Mouse (Mus musculus) hindbrain, embryonic 13.5 days (tissue): Measurements from ENCODE around the gene Abcd1. TPM values are rescaled to one million over a fixed set of nuclear protein-coding genes. Genes with fewer than 3 reads are reported as not detected.

Experiments
- ATAC-seq: fragments of 200-750 bp; cut with Nextera tagmentation; 2 replicates; pipeline ENCODE4 v1.8.0; 2017; ENCODE audit warnings: moderate TSS enrichment; ENCODE audit not compliant: low FRiP score
- H3K27ac ChIP-seq: fragments of 300-500 bp; sonication (generic); 2 replicates; pipeline ENCODE4 v1.5.1; 2015; ENCODE audit warnings: inconsistent platforms, mild to moderate bottlenecking, moderate library complexity
- H3K27me3 ChIP-seq: fragments of 300-500 bp; sonication (generic); 2 replicates; pipeline ENCODE4 v1.6.1; 2015; ENCODE audit warnings: mild to moderate bottlenecking, inconsistent platforms
- H3K36me3 ChIP-seq: fragments of 300-500 bp; sonication (generic); 2 replicates; pipeline ENCODE4 v1.6.1; 2015; ENCODE audit warnings: mild to moderate bottlenecking, inconsistent platforms
- H3K4me1 ChIP-seq: fragments of 300-500 bp; sonication (generic); replicated peaks from 2 replicates; pipeline ENCODE4 v1.6.1; 2015; ENCODE audit warnings: inconsistent platforms
- H3K4me2 ChIP-seq: fragments of 300-500 bp; sonication (generic); 2 replicates; pipeline ENCODE4 v1.6.1; 2015; ENCODE audit warnings: inconsistent platforms, mild to moderate bottlenecking, moderate library complexity
- H3K4me3 ChIP-seq: fragments of 300-500 bp; sonication (generic); 2 replicates; pipeline ENCODE4 v1.5.1; 2015; ENCODE audit warnings: mild to moderate bottlenecking, inconsistent platforms
- H3K9ac ChIP-seq: fragments of 300-500 bp; sonication (generic); 2 replicates; pipeline ENCODE4 v1.6.1; 2015; ENCODE audit warnings: mild to moderate bottlenecking, inconsistent platforms
- H3K9me3 ChIP-seq: fragments of 300-500 bp; sonication (generic); 2 replicates; pipeline ENCODE4 v1.6.1; 2016; ENCODE audit warnings: inconsistent platforms
- WGBS: fragments of 180-500 bp; shearing (Covaris S2); methylation state at CpG from one replicate; pipeline ENCODE4 v1.1.7; 2015; 5-methylcytosine and 5-hydroxymethylcytosine counted together
- polyA plus RNA-seq: library from polyadenylated mRNA; unstranded; fragments of >200 nt; fragmentation: Nextera tagmentation; extraction: Ambion mirVana; gene quantifications from 2 replicates; pipeline ENCODE4 v1.2.1, GENCODE M21; 2015

Gene Abcd1
- 11.1 and 11.2 TPM in 2 replicates for polyA plus RNA-seq

DNA sequence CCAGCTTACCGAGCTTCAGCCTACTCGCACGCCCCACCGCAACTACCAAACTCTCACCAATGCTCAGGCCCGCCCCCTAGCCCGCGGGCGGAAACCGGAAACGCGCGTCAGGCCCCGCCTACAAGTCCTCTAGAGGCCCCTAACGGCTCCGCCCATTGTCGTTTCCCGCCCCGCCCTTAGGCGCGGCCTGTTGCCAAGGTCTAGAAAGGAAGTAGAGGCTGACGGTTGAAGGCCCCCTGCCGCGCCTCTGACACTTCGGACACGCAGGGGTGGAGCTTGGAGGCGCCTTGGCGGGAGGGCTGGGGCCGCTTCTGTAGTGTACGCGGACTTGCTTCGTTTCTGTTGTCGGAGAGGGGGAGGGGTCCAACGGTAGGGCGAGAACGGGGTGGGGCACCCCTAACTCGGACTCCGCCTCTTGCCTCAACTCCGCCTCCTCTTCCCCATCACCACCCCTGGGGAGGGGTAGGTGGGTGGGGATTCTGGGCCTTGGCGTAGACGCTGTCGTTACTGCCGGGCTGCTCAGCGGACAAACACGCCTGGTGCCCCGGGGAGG, at the start of gene Abcd1, which contains the start of gene Bcap31:
Gene Abcd1 (plus strand): TSS at position 489 of the 553 bp plus-strand sequence.
Gene Bcap31 (minus strand): TSS at position 67 of the 553 bp plus-strand sequence.
- Histone ChIP-seq H3K27me3 (no peaks in the 10 kb centered on the region), H3K4me3 (peak within 1 kb of the TSS; percentile 48), H3K4me1 (peaks cover 38% of the 10 kb centered on the region), H3K36me3 (peaks cover 1% of the 10 kb centered on the region; the same call in 1 of the 2 replicates), H3K9me3 (no peaks in the 10 kb centered on the region), H3K27ac (peak within 1 kb of the TSS; percentile 79), H3K9ac (peak within 1 kb of the TSS; percentile 69), H3K4me2 (peak within 1 kb of the TSS; percentile 67)
- ATAC-seq, result peak; percentile 94
- 11% methylated on average over 35 of the region's 45 CpGs for WGBS

DNA sequence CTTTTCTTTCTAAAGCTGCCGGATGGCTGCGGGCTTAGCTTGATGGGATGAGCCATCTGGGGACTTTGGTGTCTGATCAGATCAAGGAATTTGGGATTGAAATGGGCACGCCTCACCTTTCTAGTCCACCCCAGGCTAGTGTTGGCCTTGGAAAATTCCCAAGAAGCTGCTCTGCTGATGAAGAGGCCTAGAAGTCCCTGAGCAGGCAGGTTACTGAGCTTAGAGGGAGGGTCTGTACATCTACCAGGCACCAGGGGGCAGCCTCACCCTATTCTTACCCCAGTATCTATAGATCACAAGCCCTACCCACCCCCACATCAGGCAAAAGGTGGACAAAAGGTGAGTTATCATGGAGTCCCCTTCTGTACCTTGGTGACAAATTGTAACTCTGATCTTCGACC, 44.4 kb upstream of the Abcd1 start:
- Histone ChIP-seq H3K4me3 (no peak overlapping the region), H3K9me3 (no peaks in the 10 kb centered on the region), H3K4me1 (peaks cover 24% of the 10 kb centered on the region), H3K27me3 (no peaks in the 10 kb centered on the region), H3K4me2 (no peak overlapping the region), H3K36me3 (peaks cover 6% of the 10 kb centered on the region), H3K27ac (no peak overlapping the region), H3K9ac (no peak overlapping the region)
- ATAC-seq, result no peak
- 64% methylated on average over 4 of the region's 4 CpGs for WGBS

DNA sequence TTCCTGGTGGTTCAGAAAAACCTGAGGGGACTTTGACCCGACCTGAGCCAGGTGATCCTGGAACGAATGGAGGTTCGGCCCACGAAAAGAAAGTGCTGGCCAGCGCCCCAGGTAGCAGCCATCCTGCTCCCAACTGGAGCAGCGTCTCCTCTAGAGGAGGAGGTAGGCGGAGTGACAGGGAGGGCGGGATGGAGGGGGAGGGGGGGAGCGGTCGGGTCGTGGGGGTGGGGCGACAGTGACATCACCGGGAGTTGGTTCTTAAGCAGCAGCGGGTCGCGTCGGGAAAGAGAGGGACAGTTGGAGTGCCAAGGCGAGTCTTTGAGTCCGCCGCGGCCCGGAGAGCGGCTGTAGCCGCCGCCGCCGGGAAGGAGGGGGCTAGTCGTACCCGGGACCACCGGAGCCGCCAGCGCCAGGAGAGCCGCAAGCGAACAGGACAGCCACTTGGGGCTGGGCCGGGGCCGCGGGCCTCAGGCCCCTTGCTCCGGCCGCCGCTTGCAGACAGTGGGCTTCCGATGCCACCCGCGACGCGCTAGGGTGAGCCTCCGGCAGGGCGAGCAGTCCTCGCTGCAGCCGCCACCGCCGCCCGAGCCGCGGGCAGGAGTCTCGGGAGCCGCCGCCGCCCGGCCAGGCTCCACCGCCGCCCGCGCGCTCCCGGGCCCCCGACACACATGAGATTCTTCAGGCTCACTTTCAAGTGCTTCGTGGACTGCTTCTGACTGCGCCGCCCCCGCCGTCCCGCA, 43.3 kb upstream of the Abcd1 start, which contains the start of gene Slc6a8:
Gene Slc6a8 (plus strand): TSS at position 272 of the 740 bp plus-strand sequence.
- peak; percentile 79 for ATAC-seq
- H3K27me3 ChIP-seq, result no peaks in the 10 kb centered on the region

DNA sequence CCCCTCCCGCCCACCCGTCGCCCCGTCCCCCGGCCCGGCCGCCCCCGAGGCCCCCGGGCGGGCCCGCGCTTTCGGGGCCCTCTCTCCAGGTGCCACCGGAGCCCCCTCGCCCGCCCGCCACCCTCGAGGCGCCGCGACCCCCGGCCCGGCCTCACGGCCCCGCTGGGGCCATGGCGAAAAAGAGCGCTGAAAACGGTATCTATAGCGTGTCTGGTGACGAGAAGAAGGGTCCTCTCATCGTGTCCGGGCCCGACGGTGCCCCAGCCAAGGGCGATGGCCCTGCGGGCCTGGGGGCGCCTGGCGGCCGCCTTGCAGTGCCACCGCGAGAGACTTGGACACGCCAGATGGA, 42.8 kb upstream of the Abcd1 start:
- peak overlapping the region; percentile 87 for H3K9ac ChIP-seq
- no peaks in the 10 kb centered on the region for H3K9me3 ChIP-seq
- H3K27ac ChIP-seq, result peak overlapping the region; percentile 35; the same call in 1 of the 2 replicates
- WGBS, result 24% methylated on average over 26 of the region's 42 CpGs
- peaks cover 18% of the 10 kb centered on the region for H3K36me3 ChIP-seq
- H3K4me3 ChIP-seq, result peak overlapping the region; percentile 60
- no peaks in the 10 kb centered on the region for H3K27me3 ChIP-seq
- ATAC-seq, result peak; percentile 37; the same call in 1 of the 2 replicates
- H3K4me2 ChIP-seq, result peak overlapping the region; percentile 69
- H3K4me1 ChIP-seq, result peaks cover 24% of the 10 kb centered on the region

More for the DNA sequence above, 43.3 kb upstream of the Abcd1 start, which contains the start of gene Slc6a8:
- peak within 1 kb of the TSS; percentile 69 for H3K4me2 ChIP-seq
- peaks cover 24% of the 10 kb centered on the region for H3K4me1 ChIP-seq
- H3K27ac ChIP-seq, result peak within 1 kb of the TSS; percentile 75
- peak within 1 kb of the TSS; percentile 60 for H3K4me3 ChIP-seq
- peak within 1 kb of the TSS; percentile 87 for H3K9ac ChIP-seq
- no peaks in the 10 kb centered on the region for H3K9me3 ChIP-seq
- H3K36me3 ChIP-seq, result peaks cover 13% of the 10 kb centered on the region
- 10% methylated on average over 19 of the region's 72 CpGs for WGBS

DNA sequence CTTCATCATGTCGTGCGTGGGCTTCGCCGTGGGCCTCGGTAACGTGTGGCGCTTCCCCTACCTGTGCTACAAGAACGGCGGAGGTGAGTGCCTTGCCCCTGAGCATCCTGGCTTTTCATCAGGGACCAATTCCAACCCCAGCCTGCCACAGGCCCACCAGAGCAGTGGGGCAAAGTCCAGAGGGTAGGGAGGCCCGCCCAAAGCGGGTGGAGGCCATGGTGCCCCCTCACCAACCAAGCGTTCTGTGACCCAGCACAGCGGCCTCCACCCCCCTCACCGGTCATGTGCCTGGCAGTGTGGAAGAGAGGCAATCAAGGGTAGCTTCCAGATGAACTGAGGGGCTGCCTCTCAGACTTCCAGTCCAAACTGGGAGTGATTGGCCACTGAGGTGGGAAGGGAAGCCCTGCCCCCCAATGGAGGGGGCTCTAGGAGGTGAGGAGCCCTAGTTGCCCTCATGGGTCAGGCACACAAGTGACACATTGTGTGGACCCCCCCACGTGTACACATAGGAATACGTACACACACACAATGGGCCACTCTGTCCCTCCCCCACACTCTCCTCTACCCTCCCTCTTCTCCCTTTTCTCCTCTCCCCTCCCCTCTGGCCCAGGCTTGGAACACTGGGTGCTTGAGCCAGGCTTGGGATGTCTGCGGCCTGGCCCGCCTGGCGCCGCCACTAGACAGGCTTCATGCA, 42.3 kb upstream of the Abcd1 start:
- H3K9me3 ChIP-seq, result no peaks in the 10 kb centered on the region
- peak overlapping the region; percentile 87 for H3K9ac ChIP-seq
- WGBS, result 30% methylated on average over 20 of the region's 20 CpGs
- peak overlapping the region; percentile 69 for H3K4me2 ChIP-seq
- peaks cover 24% of the 10 kb centered on the region for H3K4me1 ChIP-seq
- no peaks in the 10 kb centered on the region for H3K27me3 ChIP-seq
- H3K27ac ChIP-seq, result peak overlapping the region; percentile 35; the same call in 1 of the 2 replicates
- peaks cover 23% of the 10 kb centered on the region for H3K36me3 ChIP-seq
- ATAC-seq, result peak; percentile 38
- H3K4me3 ChIP-seq, result peak overlapping the region; percentile 60

DNA sequence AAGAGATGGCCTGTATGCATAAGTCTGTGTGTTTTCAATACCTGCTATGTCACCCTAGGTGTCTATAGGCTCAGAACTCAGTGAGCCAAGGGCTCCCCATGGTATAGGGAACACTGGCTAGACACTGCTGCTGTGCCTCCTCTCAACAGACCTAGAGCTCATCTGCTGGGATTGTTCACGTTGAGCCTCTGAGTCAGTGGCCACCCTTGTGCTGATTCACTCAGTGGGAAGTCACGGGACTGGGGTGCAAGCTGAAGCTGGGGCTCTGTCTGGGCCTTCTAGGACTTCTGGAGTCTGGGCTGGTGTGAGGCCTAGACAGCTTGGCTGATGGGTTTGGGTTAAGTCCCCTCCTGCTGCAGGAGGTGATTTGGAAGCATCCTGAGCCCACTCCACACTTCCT, 41.2 kb upstream of the Abcd1 start:
- ATAC-seq, result no peak
- peaks cover 24% of the 10 kb centered on the region for H3K4me1 ChIP-seq
- H3K27me3 ChIP-seq, result no peaks in the 10 kb centered on the region
- no peak overlapping the region for H3K27ac ChIP-seq
- H3K4me3 ChIP-seq, result peak overlapping the region; percentile 60
- 64% methylated on average over 2 of the region's 2 CpGs for WGBS
- H3K36me3 ChIP-seq, result peaks cover 33% of the 10 kb centered on the region
- H3K9ac ChIP-seq, result peak overlapping the region; percentile 87
- no peaks in the 10 kb centered on the region for H3K9me3 ChIP-seq
- H3K4me2 ChIP-seq, result peak overlapping the region; percentile 69

DNA sequence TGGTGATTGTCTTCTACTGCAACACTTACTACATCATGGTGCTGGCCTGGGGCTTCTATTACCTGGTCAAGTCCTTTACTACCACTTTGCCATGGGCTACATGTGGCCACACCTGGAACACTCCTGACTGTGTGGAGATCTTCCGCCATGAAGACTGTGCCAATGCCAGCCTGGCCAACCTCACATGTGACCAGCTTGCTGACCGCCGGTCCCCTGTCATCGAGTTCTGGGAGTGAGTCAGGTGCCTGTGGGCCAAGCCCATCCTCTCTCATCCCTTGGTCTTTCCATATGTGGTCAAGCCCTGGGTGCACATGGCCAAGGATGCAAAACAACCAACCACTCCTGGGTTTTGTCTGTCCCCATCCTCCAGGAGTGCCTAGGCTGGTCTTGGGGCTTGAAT, 39.7 kb upstream of the Abcd1 start:
- Histone ChIP-seq H3K27ac (no peak overlapping the region), H3K4me2 (no peak overlapping the region), H3K36me3 (peaks cover 45% of the 10 kb centered on the region), H3K9me3 (no peaks in the 10 kb centered on the region), H3K9ac (no peak overlapping the region), H3K27me3 (no peaks in the 10 kb centered on the region), H3K4me3 (no peak overlapping the region), H3K4me1 (peaks cover 24% of the 10 kb centered on the region)
- WGBS, result 97% methylated on average over 4 of the region's 4 CpGs
- ATAC-seq, result no peak

DNA sequence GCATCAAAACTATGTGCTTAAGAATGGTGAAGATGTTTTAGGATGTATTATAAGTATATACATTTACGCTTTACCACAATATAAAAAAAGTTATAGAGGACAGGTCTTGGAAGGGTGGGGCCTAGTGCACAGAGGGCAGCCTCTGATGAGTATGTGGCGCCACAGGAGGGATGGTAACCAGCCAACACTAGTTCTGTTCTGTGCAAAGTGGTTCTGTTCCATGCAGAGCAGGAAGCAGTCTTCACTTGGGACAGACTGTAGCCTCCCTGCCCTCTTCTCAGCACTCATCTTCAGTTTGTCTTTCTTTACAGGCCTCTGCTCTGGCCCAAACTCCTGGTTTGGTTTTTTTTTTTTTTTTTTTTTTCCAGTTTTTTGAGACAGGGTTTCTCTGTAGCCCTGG, 32.2 kb upstream of the Abcd1 start:
- peaks cover 71% of the 10 kb centered on the region for H3K36me3 ChIP-seq

DNA sequence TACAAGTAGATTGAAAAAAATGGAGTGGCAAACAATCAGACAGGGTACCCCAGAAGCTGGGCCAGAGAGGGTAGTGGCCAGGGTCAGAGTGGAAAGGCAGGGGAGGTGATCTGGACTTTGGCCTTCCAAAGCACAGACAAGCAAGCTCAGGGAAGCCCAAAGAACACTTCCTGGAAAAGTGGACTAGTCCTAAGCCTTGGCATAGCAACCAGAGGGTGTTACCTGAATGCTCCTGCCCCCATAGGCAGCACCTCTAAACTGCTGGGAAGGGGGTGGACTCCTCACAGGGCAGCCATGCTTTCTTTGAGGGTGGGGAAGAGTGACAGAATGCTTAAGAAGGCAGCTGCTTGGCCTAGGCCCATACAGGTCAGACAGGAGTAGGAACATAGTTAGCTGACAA, 31.4 kb upstream of the Abcd1 start:
- ATAC-seq, result 0 out of 2 replicates have a peak, but pooled peaks have one; percentile 13
- Histone ChIP-seq H3K4me1 (no peaks in the 10 kb centered on the region), H3K9ac (no peak overlapping the region), H3K4me2 (no peak overlapping the region), H3K36me3 (peaks cover 63% of the 10 kb centered on the region), H3K4me3 (no peak overlapping the region), H3K9me3 (no peaks in the 10 kb centered on the region), H3K27me3 (no peaks in the 10 kb centered on the region), H3K27ac (no peak overlapping the region)

More for the DNA sequence above, 32.2 kb upstream of the Abcd1 start:
- Histone ChIP-seq H3K27me3 (no peaks in the 10 kb centered on the region), H3K4me1 (no peaks in the 10 kb centered on the region), H3K4me3 (no peak overlapping the region), H3K27ac (no peak overlapping the region), H3K9ac (no peak overlapping the region), H3K4me2 (no peak overlapping the region), H3K9me3 (no peaks in the 10 kb centered on the region)
- ATAC-seq, result no peak
- WGBS, result 94% methylated on average over 2 of the region's 2 CpGs

DNA sequence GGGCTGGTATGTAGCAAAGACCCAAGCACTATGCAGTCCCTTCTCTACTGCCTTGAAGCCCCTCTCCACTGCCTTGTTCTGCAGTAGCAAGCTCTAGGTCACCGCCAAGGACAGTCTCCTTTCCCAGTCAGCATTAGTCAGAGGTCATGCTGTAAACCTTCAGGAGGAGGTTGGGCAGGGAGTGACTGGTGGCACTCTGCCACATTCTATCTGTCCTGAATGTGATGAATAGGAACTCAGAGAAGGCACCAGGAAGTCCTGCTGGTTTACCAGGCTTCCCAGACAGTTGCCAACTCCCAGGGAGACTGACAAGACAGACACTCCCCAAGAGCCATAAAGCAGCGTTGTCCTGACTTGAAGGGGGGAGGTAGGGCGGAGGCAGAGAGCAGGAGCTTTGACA, 30.8 kb upstream of the Abcd1 start:
- Histone ChIP-seq H3K27me3 (no peaks in the 10 kb centered on the region), H3K4me3 (no peak overlapping the region), H3K36me3 (peaks cover 58% of the 10 kb centered on the region), H3K9ac (no peak overlapping the region), H3K4me2 (no peak overlapping the region), H3K27ac (no peak overlapping the region), H3K9me3 (no peaks in the 10 kb centered on the region), H3K4me1 (no peaks in the 10 kb centered on the region)
- ATAC-seq, result no peak
- 71% methylated on average over 3 of the region's 3 CpGs for WGBS

DNA sequence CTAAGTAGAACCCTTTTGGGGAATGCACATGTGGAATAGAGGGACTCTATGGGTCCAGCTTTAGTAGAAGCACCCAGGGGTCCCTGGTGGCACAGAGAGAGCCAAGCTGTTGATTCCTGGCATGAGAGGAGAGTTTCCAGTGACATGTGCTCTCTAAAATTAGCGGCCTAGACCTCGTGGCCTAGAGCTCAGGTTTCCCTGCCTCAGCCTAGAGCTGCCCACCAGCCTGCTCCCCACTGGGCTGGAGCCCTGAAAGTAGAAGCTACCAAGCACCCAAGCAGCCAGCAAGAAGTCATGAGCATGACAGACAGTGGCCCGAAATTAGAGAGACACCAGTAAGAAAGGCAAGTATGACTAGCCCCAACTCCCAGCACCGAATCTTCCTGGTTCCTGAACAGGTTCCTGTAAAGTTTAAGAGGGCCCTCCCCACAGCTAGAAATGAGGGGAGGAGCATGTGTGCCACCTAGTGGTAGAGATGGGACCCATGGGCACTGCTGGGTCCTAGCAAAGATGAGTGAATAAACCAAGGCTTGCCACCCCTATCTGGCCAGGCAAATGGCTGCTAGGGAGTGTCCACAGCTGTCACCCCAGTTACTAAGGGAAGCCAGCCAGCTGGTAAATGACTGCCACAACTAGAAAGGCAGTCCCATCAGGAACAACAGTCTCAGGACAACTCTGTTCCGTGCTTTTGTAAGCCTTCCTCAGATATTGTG, 25.3 kb upstream of the Abcd1 start:
- Histone ChIP-seq H3K4me1 (no peaks in the 10 kb centered on the region), H3K36me3 (peaks cover 23% of the 10 kb centered on the region), H3K27me3 (no peaks in the 10 kb centered on the region), H3K27ac (no peak overlapping the region), H3K4me3 (no peak overlapping the region), H3K4me2 (no peak overlapping the region), H3K9ac (no peak overlapping the region), H3K9me3 (no peaks in the 10 kb centered on the region)
- 0 out of 2 replicates have a peak, but pooled peaks have one; percentile 24 for ATAC-seq
- WGBS, result 79% methylated on average over 5 of the region's 5 CpGs

DNA sequence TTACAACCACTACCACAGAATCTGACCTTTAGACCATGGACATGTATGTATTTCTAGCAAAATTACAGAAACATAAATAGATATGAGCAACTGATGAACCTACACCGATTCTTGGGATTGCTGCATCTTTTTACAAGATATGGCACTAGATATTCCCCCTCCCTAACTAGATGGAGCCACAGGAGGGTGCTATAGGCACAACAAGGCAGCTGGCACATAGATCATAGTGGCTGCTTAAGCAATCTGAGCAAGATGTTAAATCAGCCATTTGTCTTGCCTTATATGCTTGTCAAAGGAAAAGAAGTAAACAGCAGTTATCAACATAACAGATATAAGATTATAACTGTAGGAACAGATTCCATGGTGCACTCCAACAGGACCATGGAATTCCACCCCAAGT, 15.9 kb upstream of the Abcd1 start:
- 85% methylated on average over 1 of the region's 1 CpGs for WGBS
- H3K4me1 ChIP-seq, result no peaks in the 10 kb centered on the region
- no peak overlapping the region for H3K4me3 ChIP-seq
- no peak overlapping the region for H3K9ac ChIP-seq
- no peaks in the 10 kb centered on the region for H3K9me3 ChIP-seq
- no peak overlapping the region for H3K4me2 ChIP-seq
- H3K27me3 ChIP-seq, result no peaks in the 10 kb centered on the region
- H3K36me3 ChIP-seq, result peaks cover 9% of the 10 kb centered on the region; the same call in 1 of the 2 replicates
- ATAC-seq, result no peak
- H3K27ac ChIP-seq, result no peak overlapping the region
